Mouse (Mus musculus): ENCODE results near the gene Esam.

Gene Esam

GRCm38 (mm10) chr9:37530031-37530887 lies 2.4 kb downstream of the Esam start:
- peak in 1 of 2 experiments; percentile 63 for DNase-seq (ENCODE audit: low spot score in 2 of 2)

GRCm38 (mm10) chr9:37530888-37531705 lies 3.2 kb downstream of the Esam start:
- DNase-seq (ENCODE audit: low spot score in 2 of 2) = peak; percentile 67 to 79

- no peak for DNase-seq (ENCODE audit: low spot score in 2 of 2)
Measured at GRCm38 (mm10) chr9:37536851-37537250, 9.0 kb downstream of the Esam start.

GRCm38 (mm10) chr9:37537658-37538250 lies 9.9 kb downstream of the Esam start:
- no peak for DNase-seq (ENCODE audit: low spot score in 2 of 2)

GRCm38 (mm10) chr9:37539170-37540025 lies 11.5 kb downstream of the Esam start, which contains the start of gene Vsig2:
TSS of gene Vsig2 (plus strand) at chr9:37539255.
- peak in 1 of 2 experiments; percentile 27 for DNase-seq (ENCODE audit: low spot score in 2 of 2)

GRCm38 (mm10) chr9:37540226-37540625 lies 12.3 kb downstream of the Esam start:
- DNase-seq (ENCODE audit: low spot score in 2 of 2) = no peak

- DNase-seq (ENCODE audit: low spot score in 2 of 2) = no peak
Measured at GRCm38 (mm10) chr9:37540701-37541575, 13.1 kb downstream of the Esam start.

- no peak for DNase-seq (ENCODE audit: low spot score in 2 of 2)
Measured at GRCm38 (mm10) chr9:37541851-37542642, 14.2 kb downstream of the Esam start.

GRCm38 (mm10) chr9:37543869-37544440 lies 16.1 kb downstream of the Esam start:
- DNase-seq (ENCODE audit: low spot score in 2 of 2) = no peak

- peak; percentile 45 to 72 for DNase-seq (ENCODE audit: low spot score in 2 of 2)
Measured at GRCm38 (mm10) chr9:37544447-37545165, 16.7 kb downstream of the Esam start.

- no peak for DNase-seq (ENCODE audit: low spot score in 2 of 2)
Measured at GRCm38 (mm10) chr9:37545166-37545610, 17.3 kb downstream of the Esam start.

- no peak for DNase-seq (ENCODE audit: low spot score in 2 of 2)
Measured at GRCm38 (mm10) chr9:37545847-37546452, 18.1 kb downstream of the Esam start.

- DNase-seq (ENCODE audit: low spot score in 2 of 2) = no peak
Measured at GRCm38 (mm10) chr9:37546889-37547288, 19.0 kb downstream of the Esam start.

GRCm38 (mm10) chr9:37550435-37550834 lies 22.6 kb downstream of the Esam start:
- no peak for DNase-seq (ENCODE audit: low spot score in 2 of 2)

- no peak for DNase-seq (ENCODE audit: low spot score in 2 of 2)
Measured at GRCm38 (mm10) chr9:37551751-37552531, 24.1 kb downstream of the Esam start.

- DNase-seq (ENCODE audit: low spot score in 2 of 2) = peak; percentile 76 to 86
Measured at GRCm38 (mm10) chr9:37552536-37553293, 24.8 kb downstream of the Esam start, which contains the start of gene Nrgn. TSS of gene Nrgn (minus strand) at chr9:37552904.

All from urinary bladder, postnatal 36 days (tissue).